Mouse (Mus musculus): Measurements from ENCODE around the gene Hnrnpf. TPM values are rescaled to one million over a fixed set of nuclear protein-coding genes. Genes with fewer than 3 reads are reported as not detected.

Gene Hnrnpf
- polyA plus RNA-seq, 1 experiment: 166 TPM

DNA sequence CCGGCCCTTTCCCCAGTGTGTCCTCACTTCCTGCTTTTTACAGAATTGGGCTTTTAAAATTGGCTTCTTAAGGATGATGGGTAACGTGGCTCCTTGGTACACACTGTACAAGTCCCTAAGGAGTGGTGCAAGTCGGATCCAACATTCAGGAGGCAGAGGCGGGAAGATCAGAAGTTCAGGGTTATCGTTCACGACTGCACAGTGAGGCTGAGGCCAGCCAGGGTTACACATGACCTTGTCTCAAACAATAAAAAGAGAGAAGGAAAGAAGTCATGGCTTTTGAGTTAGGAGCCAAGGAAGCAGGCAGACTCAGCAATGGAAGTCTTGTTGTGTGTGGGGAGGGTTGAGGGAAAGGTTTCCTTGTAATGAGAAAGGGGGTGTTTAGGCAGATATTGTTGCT is 56.0 kb downstream of the Hnrnpf start:
- no peak for DNase-seq (ENCODE audit: low read depth, low spot score)
- 32% methylated on average over 6 of the region's 6 CpGs for WGBS

- DNase-seq (ENCODE audit: low read depth, low spot score): no peak
- 32% methylated on average over 14 of the region's 14 CpGs for WGBS
These were observed 56.9 kb downstream of the Hnrnpf start for GRCm38 (mm10) chr6:117956851-117957501.

DNA sequence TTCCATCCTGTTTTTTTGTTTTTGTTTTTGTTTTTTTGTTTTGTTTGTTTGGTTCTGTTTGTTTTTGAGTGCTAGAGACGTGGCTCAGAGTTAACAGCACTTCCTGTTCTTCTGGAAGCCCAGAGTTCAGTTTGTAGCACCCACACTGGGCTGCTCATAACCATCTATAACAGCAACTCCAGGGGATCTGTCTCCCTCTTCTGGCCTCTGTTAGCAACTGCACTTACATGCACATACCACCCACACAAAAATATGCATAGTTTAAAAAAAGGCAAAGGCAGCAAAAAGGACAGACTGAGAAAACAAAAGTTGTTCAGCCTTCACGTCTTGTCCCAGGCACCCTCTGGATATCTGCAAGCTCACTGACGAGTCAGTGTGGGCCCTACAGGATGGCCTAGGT is 63.1 kb downstream of the Hnrnpf start:
- whole genome bisulfite sequencing: 80% methylated on average over 3 of the region's 3 CpGs
- no peak for DNase-seq (ENCODE audit: low read depth, low spot score)

DNA sequence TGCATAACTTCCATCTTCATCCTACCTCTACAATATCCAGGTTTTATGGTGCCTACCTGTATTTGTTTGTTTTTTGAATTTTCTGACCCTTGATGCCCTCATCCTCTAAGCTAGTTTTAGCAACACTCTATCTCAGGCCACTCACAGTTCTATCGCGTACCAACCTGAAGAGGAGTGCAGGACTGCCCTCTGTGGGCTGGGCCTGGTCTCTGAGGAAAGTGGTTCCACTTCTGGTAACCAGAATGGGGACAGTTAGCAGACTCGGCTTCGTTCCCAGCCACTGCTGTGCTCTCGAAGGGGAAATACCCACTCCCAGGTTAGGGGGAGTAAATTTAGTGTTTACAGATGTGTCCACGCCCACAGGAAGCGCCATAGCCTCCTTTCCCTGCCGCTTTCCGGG is 66.6 kb downstream of the Hnrnpf start:
- 13% methylated on average over 9 of the region's 9 CpGs for WGBS
- no peak for DNase-seq (ENCODE audit: low read depth, low spot score)

Other genes with a start within 250 kb of the Hnrnpf start
- gene Zfp637, start 59.1 kb upstream of the Hnrnpf start, polyA plus RNA-seq (2012; rRNA removed): 20.1 and 21.0 TPM in 2 replicates
- 5.2 and 7.8 TPM in 2 replicates for gene Zfp239, start 38.2 kb upstream of the Hnrnpf start, polyA plus RNA-seq (2012; rRNA removed)
- gene Fxyd4, start 37.4 kb downstream of the Hnrnpf start, polyA plus RNA-seq (2012; rRNA removed): not detected in 2 replicates
- 0.21 and 0.45 TPM in 2 replicates for gene Rasgef1a, start 111.1 kb downstream of the Hnrnpf start, polyA plus RNA-seq (2012; rRNA removed)
- gene Csgalnact2, start 238.8 kb downstream of the Hnrnpf start, polyA plus RNA-seq (2012; rRNA removed): 1.4 and 1.5 TPM in 2 replicates